Mouse (Mus musculus) thymus, postnatal 4 days (tissue): ENCODE measurements around the gene Gadd45b.

Source experiments
- DNase-seq: peaks from one replicate; pipeline ENCODE4 v3.0.0; 2021

The Gadd45b gene

GRCm38 (mm10) chr10:80929299-80930226, at the start of gene Gadd45b:
Gene Gadd45b (plus strand): TSS chr10:80930073.
- DNase-seq = peak; percentile 99

- DNase-seq = peak; percentile 83
These were observed 49.7 kb upstream of the Gadd45b start for GRCm38 (mm10) chr10:80880131-80880641.

- DNase-seq = no peak
These were observed 49.0 kb upstream of the Gadd45b start for GRCm38 (mm10) chr10:80880901-80881300.

GRCm38 (mm10) chr10:80881301-80881700, 48.6 kb upstream of the Gadd45b start:
- peak; percentile 91 for DNase-seq

- DNase-seq = no peak
These were observed 42.7 kb upstream of the Gadd45b start for GRCm38 (mm10) chr10:80887181-80887580.

GRCm38 (mm10) chr10:80895100-80895499, 34.8 kb upstream of the Gadd45b start:
- no peak for DNase-seq

GRCm38 (mm10) chr10:80895697-80896096, 34.2 kb upstream of the Gadd45b start:
- no peak for DNase-seq

- no peak for DNase-seq
These were observed 33.0 kb upstream of the Gadd45b start for GRCm38 (mm10) chr10:80896581-80897485.

- DNase-seq = no peak
These were observed 31.9 kb upstream of the Gadd45b start for GRCm38 (mm10) chr10:80897861-80898510.

GRCm38 (mm10) chr10:80899074-80899473, 30.8 kb upstream of the Gadd45b start:
- no peak for DNase-seq

- DNase-seq = no peak
These were observed 30.1 kb upstream of the Gadd45b start for GRCm38 (mm10) chr10:80899591-80900317.

GRCm38 (mm10) chr10:80900318-80901247, 29.3 kb upstream of the Gadd45b start, which contains the start of gene Timm13:
Gene Timm13 (minus strand): TSS chr10:80900969.
- peak; percentile 95 for DNase-seq

- DNase-seq = no peak
These were observed 28.2 kb upstream of the Gadd45b start for GRCm38 (mm10) chr10:80901409-80902272.

- DNase-seq = no peak
These were observed 27.5 kb upstream of the Gadd45b start for GRCm38 (mm10) chr10:80902273-80902940.

- no peak for DNase-seq
These were observed 26.6 kb upstream of the Gadd45b start for GRCm38 (mm10) chr10:80903282-80903681.

- no peak for DNase-seq
These were observed 25.7 kb upstream of the Gadd45b start for GRCm38 (mm10) chr10:80904004-80904693.

- DNase-seq = no peak
These were observed 25.2 kb upstream of the Gadd45b start for GRCm38 (mm10) chr10:80904709-80905108.

- no peak for DNase-seq
These were observed 20.3 kb upstream of the Gadd45b start for GRCm38 (mm10) chr10:80909375-80910162.
